Mouse (Mus musculus) bone marrow macrophage, adult 2 months (primary cell): ENCODE data around the gene Ggcx.

Source experiments
- CTCF ChIP-seq: IDR thresholded peaks from 2 replicates; pipeline ENCODE4 v1.5.1; 2012; ENCODE audit warnings: low read depth, mild to moderate bottlenecking, low read length, moderate library complexity
- POLR2A ChIP-seq: IDR thresholded peaks from 2 replicates; pipeline ENCODE4 v1.6.1; 2012; ENCODE audit warnings: mild to moderate bottlenecking, low read depth, low read length, borderline replicate concordance

- no peak for TF ChIP-seq CTCF
- TF ChIP-seq POLR2A: no peak
Observed at GRCm38 (mm10) chr6:72425646-72426045, 11.5 kb downstream of the Ggcx start.
